Mouse (Mus musculus) midbrain, embryonic 13.5 days (tissue): ENCODE data around the gene Cacna1s. TPM values are rescaled to one million over a fixed set of nuclear protein-coding genes. Genes with fewer than 3 reads are reported as not detected.

Experiments used
- ATAC-seq: fragments of 200-750 bp; cut with Nextera tagmentation; 2 replicates; pipeline ENCODE4 v1.8.0; 2017; ENCODE audit warnings: mild to moderate bottlenecking, moderate TSS enrichment, moderate library complexity
- H3K27ac ChIP-seq: fragments of 300-500 bp; sonication (generic); 2 replicates; pipeline ENCODE4 v1.5.1; 2015; ENCODE audit warnings: inconsistent platforms, mild to moderate bottlenecking, moderate library complexity
- H3K27me3 ChIP-seq: fragments of 300-500 bp; sonication (generic); 2 replicates; pipeline ENCODE4 v1.6.1; 2015; ENCODE audit warnings: mild to moderate bottlenecking, inconsistent platforms
- H3K36me3 ChIP-seq: fragments of 300-500 bp; sonication (generic); 2 replicates; pipeline ENCODE4 v1.6.1; 2015; ENCODE audit warnings: mild to moderate bottlenecking, inconsistent platforms
- H3K4me1 ChIP-seq: fragments of 300-500 bp; sonication (generic); replicated peaks from 2 replicates; pipeline ENCODE4 v1.6.1; 2015; ENCODE audit warnings: inconsistent platforms
- H3K4me2 ChIP-seq: fragments of 300-500 bp; sonication (generic); replicated peaks from 2 replicates; pipeline ENCODE4 v1.6.1; 2015; ENCODE audit warnings: moderate library complexity, mild to moderate bottlenecking, inconsistent platforms
- H3K4me3 ChIP-seq: fragments of 300-500 bp; sonication (generic); replicated peaks from 2 replicates; pipeline ENCODE4 v1.5.1; 2015; ENCODE audit warnings: mild to moderate bottlenecking, inconsistent platforms
- H3K9ac ChIP-seq: fragments of 300-500 bp; sonication (generic); replicated peaks from 2 replicates; pipeline ENCODE4 v1.6.1; 2015; ENCODE audit warnings: mild to moderate bottlenecking, inconsistent platforms
- H3K9me3 ChIP-seq: fragments of 300-500 bp; sonication (generic); 2 replicates; pipeline ENCODE4 v1.6.1; 2016; ENCODE audit warnings: mild to moderate bottlenecking, inconsistent platforms
- WGBS: fragments of 180-500 bp; shearing (Covaris S2); methylation state at CpG from one replicate; pipeline ENCODE4 v1.1.7; 2015; 5-methylcytosine and 5-hydroxymethylcytosine counted together
- polyA plus RNA-seq: library from polyadenylated mRNA; unstranded; fragments of >200 nt; fragmentation: Nextera tagmentation; extraction: Ambion mirVana; gene quantifications from 2 replicates; pipeline ENCODE4 v1.2.1, GENCODE M21; 2015

Cacna1s gene
- polyA plus RNA-seq, 1 experiment from 2014 or later = 0.22 TPM

DNA sequence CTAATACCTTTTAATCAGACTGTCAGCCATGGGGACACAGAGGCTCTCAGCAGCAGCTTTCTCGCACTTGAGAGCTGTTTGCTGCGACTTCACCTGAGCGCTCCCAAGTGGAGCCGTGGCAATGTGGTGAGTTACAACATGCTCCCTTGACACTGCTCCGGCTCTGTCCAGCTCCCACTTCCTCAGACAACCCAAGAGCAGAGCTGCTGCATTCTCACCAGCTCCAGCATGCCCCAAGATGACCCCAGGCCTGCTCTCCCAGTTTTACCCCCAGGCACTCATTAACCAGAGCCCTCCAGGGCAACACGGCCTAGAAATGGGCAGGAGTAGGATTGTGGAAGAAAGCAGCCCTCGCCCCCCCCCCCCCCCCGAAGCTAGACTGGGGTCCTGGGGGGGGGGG, 20.9 kb upstream of the Cacna1s start:
- Histone ChIP-seq H3K4me1 (peaks cover 26% of the 10 kb centered on the region), H3K27ac (no peak overlapping the region), H3K27me3 (no peaks in the 10 kb centered on the region), H3K9ac (no peak overlapping the region), H3K36me3 (peaks cover 90% of the 10 kb centered on the region), H3K9me3 (no peaks in the 10 kb centered on the region), H3K4me3 (no peak overlapping the region), H3K4me2 (no peak overlapping the region)
- no peak for ATAC-seq
- 81% methylated on average over 8 of the region's 8 CpGs for WGBS

DNA sequence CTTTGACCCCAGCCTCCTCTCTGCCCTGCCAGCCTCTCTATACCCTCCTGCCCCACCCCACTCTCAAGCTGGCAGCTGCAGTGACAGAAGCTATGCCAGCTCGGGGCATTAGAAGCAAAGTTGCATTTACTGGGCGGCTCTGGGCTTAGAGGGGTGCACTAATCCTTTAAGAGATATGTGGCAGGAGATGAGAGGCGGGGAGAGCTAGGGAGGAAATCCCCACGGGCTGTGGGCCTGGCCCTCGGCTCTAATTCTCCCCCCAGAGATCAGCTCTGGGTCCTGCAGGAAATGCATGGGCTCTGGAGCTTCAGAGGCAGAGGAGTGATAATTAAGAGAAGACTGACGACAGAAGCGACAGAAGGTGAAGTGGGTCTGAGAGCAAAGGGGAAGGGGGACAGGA, 19.6 kb upstream of the Cacna1s start:
- no peak overlapping the region for H3K27ac ChIP-seq
- H3K36me3 ChIP-seq = peaks cover 77% of the 10 kb centered on the region
- H3K9ac ChIP-seq = no peak overlapping the region
- no peaks in the 10 kb centered on the region for H3K27me3 ChIP-seq
- no peak overlapping the region for H3K4me2 ChIP-seq
- H3K4me3 ChIP-seq = no peak overlapping the region
- H3K9me3 ChIP-seq = no peaks in the 10 kb centered on the region
- H3K4me1 ChIP-seq = peaks cover 26% of the 10 kb centered on the region
- WGBS = 58% methylated on average over 7 of the region's 7 CpGs
- ATAC-seq = no peak

DNA sequence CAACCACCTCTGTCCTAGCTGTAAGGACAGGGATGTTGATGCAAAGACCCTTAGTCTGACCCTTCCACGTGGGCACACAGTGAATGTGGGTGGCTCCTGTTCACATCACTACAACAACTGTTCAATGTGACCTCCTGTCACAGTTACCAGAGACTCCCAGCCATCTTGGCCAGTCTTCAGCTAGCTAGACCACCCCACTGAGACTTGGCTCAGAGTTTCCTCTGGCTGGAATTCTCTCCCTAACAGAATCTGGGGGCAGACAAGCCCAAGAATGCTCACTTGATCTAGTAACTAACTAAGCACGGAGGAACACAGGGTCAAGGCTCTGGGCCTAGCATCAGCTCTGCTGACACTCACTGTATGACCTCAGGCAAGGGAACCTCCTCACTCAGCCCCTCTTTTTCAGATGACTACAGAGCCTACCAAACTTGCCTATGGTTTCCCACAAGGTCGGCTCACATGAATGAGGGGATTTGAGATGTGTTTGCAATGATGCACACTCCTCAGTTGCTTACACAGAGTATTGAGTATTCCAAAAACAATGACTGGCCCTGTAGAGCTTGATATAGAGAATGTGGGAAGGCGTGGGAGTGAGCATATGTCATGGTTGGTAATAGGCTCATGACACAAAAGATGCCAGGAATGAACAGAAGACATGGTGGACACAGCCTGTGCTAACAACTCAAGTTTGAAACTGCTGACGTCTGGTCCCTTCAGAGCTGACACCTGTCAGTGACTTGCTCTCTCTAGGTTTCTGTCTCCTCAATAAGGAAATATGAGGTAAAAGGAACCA, 13.6 kb upstream of the Cacna1s start:
- H3K9ac ChIP-seq = no peak overlapping the region
- no peak overlapping the region for H3K4me2 ChIP-seq
- 79% methylated on average over 5 of the region's 5 CpGs for WGBS
- H3K9me3 ChIP-seq = no peaks in the 10 kb centered on the region
- H3K36me3 ChIP-seq = peaks cover 20% of the 10 kb centered on the region
- ATAC-seq = no peak
- no peak overlapping the region for H3K4me3 ChIP-seq
- no peaks in the 10 kb centered on the region for H3K27me3 ChIP-seq
- peaks cover 19% of the 10 kb centered on the region for H3K4me1 ChIP-seq
- H3K27ac ChIP-seq = no peak overlapping the region

DNA sequence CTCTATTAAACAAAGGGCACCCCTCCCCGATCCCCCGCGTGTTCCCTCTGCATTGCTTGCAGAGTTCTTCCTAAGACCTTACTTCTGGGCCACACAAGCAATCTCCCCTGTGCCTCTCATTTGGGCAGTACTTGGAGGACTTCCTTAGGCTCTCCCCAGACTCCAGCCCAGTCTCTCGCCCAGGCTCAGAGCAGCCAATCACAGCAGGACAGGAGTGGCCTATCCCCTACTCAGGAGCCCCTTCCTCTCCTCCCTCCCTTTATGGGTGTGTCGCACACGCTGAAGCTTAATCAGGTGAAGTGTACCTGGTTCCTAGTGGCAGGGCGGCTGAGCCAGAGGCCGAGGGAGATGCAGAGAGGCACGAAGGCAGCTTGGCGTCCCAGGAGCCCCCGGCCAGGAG, 12.1 kb upstream of the Cacna1s start:
- H3K4me3 ChIP-seq = no peak overlapping the region
- no peak overlapping the region for H3K27ac ChIP-seq
- WGBS = 17% methylated on average over 11 of the region's 11 CpGs
- no peak overlapping the region for H3K9ac ChIP-seq
- H3K36me3 ChIP-seq = peaks cover 5% of the 10 kb centered on the region
- no peak overlapping the region for H3K4me2 ChIP-seq
- H3K9me3 ChIP-seq = no peaks in the 10 kb centered on the region
- no peaks in the 10 kb centered on the region for H3K27me3 ChIP-seq
- peaks cover 19% of the 10 kb centered on the region for H3K4me1 ChIP-seq
- ATAC-seq = peak; percentile 63

- no peak overlapping the region for H3K27ac ChIP-seq
- no peak overlapping the region for H3K4me3 ChIP-seq
- no peaks in the 10 kb centered on the region for H3K9me3 ChIP-seq
- H3K4me2 ChIP-seq = no peak overlapping the region
- whole genome bisulfite sequencing = 25% methylated on average over 4 of the region's 4 CpGs
- H3K27me3 ChIP-seq = no peaks in the 10 kb centered on the region
- peaks cover 19% of the 10 kb centered on the region for H3K4me1 ChIP-seq
- no peak overlapping the region for H3K9ac ChIP-seq
- peaks cover under 1% of the 10 kb centered on the region; the same call in 1 of the 2 replicates for H3K36me3 ChIP-seq
- peak; percentile 64 for ATAC-seq
Measured at GRCm38 (mm10) chr1:136040874-136041273, 11.7 kb upstream of the Cacna1s start.

- ATAC-seq = no peak
- Histone ChIP-seq H3K4me3 (no peak overlapping the region), H3K27ac (no peak overlapping the region), H3K27me3 (peaks cover 27% of the 10 kb centered on the region), H3K4me1 (peaks cover 16% of the 10 kb centered on the region), H3K36me3 (no peaks in the 10 kb centered on the region), H3K9me3 (no peaks in the 10 kb centered on the region), H3K9ac (no peak overlapping the region), H3K4me2 (no peak overlapping the region)
- WGBS = 11% methylated on average over 4 of the region's 4 CpGs
Measured at GRCm38 (mm10) chr1:136045774-136046173, 6.8 kb upstream of the Cacna1s start.

DNA sequence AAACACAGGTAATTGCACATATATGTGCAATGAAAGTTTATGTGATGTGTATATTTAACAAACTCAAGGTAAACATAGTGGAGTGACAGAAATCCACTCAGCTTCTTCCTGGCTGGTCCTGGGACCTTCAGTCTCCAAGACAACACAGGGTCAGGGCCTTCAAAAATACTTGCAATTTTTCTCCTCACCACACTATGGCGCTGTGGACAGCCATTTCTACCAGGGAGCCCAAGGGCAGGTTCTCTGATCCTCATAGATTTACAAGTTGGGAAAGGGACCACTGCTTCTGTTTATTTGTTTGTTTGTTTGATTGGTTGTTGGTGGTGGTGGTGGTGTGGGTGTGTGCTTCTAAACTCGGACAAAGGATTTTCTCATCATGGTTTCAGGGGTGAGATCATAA, 5.1 kb upstream of the Cacna1s start:
- Histone ChIP-seq H3K36me3 (no peaks in the 10 kb centered on the region), H3K27ac (no peak overlapping the region), H3K27me3 (peaks cover 43% of the 10 kb centered on the region), H3K4me3 (no peak overlapping the region), H3K9me3 (no peaks in the 10 kb centered on the region), H3K4me1 (peaks cover 12% of the 10 kb centered on the region), H3K4me2 (no peak overlapping the region), H3K9ac (no peak overlapping the region)
- 2% methylated on average over 2 of the region's 2 CpGs for WGBS
- ATAC-seq = no peak

DNA sequence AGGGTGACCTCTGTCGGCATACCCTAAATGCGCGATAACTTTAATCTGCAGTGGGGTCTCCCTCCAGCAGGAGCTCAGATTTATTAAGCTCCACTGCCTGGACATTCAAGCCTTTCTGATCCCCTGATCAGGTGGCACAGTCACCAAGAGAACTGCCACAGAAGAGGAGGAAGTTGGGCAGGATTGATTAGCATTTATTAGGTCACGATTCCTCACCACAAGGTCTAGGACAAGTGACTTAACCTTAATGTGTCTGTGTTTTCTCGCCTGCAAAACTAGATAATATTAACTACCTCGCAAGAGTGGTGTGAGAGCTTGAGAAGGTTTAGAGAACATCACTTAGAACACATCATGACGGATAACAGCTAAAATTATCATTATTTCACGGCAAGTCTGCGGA, 4.7 kb upstream of the Cacna1s start:
- ATAC-seq = no peak
- H3K9ac ChIP-seq = no peak overlapping the region
- WGBS = 77% methylated on average over 9 of the region's 9 CpGs
- peaks cover 16% of the 10 kb centered on the region for H3K4me1 ChIP-seq
- no peak overlapping the region for H3K4me2 ChIP-seq
- no peak overlapping the region for H3K27ac ChIP-seq
- H3K27me3 ChIP-seq = peaks cover 47% of the 10 kb centered on the region
- H3K9me3 ChIP-seq = no peaks in the 10 kb centered on the region
- no peak overlapping the region for H3K4me3 ChIP-seq
- H3K36me3 ChIP-seq = no peaks in the 10 kb centered on the region

- H3K4me3 ChIP-seq = peak within 1 kb of the TSS; percentile 41
- peak within 1 kb of the TSS; percentile 61 for H3K9ac ChIP-seq
- H3K9me3 ChIP-seq = no peaks in the 10 kb centered on the region
- 22% methylated on average over 29 of the region's 29 CpGs for WGBS
- peaks cover 54% of the 10 kb centered on the region for H3K27me3 ChIP-seq
- peak within 1 kb of the TSS; percentile 61 for H3K4me2 ChIP-seq
- peaks cover 18% of the 10 kb centered on the region for H3K4me1 ChIP-seq
- H3K36me3 ChIP-seq = no peaks in the 10 kb centered on the region
- H3K27ac ChIP-seq = no peak within 1 kb of the TSS
- peak; percentile 49 for ATAC-seq
Measured at GRCm38 (mm10) chr1:136050312-136051012, 2.1 kb upstream of the Cacna1s start, which contains the start of gene Ascl5. Gene Ascl5 (plus strand): TSS chr1:136050804.

DNA sequence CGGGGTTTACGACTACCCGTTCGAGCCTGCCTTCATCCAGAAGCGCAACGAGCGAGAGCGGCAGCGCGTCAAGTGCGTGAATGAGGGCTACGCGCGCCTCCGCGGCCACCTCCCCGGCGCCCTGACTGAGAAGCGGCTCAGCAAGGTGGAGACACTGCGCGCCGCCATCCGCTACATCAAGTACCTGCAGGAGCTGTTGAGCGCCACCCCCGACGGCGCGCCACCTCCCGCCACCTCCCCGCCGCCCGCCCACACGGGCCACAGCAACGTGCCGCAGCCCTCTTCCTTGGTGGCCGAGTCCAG, 1.6 kb upstream of the Cacna1s start:
- Histone ChIP-seq H3K9me3 (no peaks in the 10 kb centered on the region), H3K4me3 (peak overlapping the region; percentile 41), H3K27me3 (peaks cover 54% of the 10 kb centered on the region), H3K9ac (peak overlapping the region; percentile 61), H3K4me1 (peaks cover 23% of the 10 kb centered on the region), H3K27ac (no peak overlapping the region), H3K4me2 (peak overlapping the region; percentile 61), H3K36me3 (no peaks in the 10 kb centered on the region)
- ATAC-seq = peak; percentile 58; the same call in 1 of the 2 replicates
- 1% methylated on average over 36 of the region's 36 CpGs for WGBS

DNA sequence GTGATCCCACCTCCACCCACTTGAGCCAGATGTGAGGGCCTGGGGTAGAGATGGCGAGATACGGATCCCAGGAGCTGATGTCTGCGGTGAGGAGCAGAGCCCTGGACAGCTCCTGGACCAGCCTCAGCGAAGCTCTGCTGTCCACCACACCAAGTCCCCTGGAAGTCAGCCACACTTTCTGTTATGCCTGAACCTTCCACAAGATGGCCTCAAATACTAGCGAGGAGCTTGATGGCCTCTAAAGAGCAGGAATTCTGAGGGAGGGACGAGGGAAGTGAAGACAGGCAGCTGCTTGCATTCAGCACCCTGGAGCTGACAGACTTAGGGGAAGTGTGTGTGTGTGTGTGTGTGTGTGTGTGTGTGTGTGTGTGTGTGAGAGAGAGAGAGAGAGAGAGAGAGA, 1.1 kb upstream of the Cacna1s start:
- ATAC-seq = peak; percentile 71
- 1% methylated on average over 6 of the region's 6 CpGs for WGBS
- H3K9me3 ChIP-seq = no peaks in the 10 kb centered on the region
- peak overlapping the region; percentile 61; the same call in 1 of the 2 replicates for H3K9ac ChIP-seq
- H3K4me3 ChIP-seq = peak overlapping the region; percentile 41
- H3K27ac ChIP-seq = no peak overlapping the region
- peaks cover 54% of the 10 kb centered on the region for H3K27me3 ChIP-seq
- H3K36me3 ChIP-seq = no peaks in the 10 kb centered on the region
- H3K4me1 ChIP-seq = peaks cover 28% of the 10 kb centered on the region
- H3K4me2 ChIP-seq = peak overlapping the region; percentile 61

GRCm38 (mm10) chr1:136055771-136056170, 3.2 kb downstream of the Cacna1s start:
- ATAC-seq = peak; percentile 21; the same call in 1 of the 2 replicates
- Histone ChIP-seq H3K9me3 (no peaks in the 10 kb centered on the region), H3K4me1 (peaks cover 26% of the 10 kb centered on the region), H3K4me3 (no peak overlapping the region), H3K27ac (no peak overlapping the region), H3K27me3 (peaks cover 26% of the 10 kb centered on the region), H3K9ac (no peak overlapping the region; the same call in 1 of the 2 replicates), H3K36me3 (no peaks in the 10 kb centered on the region), H3K4me2 (no peak overlapping the region)
- 33% methylated on average over 3 of the region's 3 CpGs for WGBS
